8 mouse cellular contexts compared by ENCODE assay signal in the genomic region with DNA sequence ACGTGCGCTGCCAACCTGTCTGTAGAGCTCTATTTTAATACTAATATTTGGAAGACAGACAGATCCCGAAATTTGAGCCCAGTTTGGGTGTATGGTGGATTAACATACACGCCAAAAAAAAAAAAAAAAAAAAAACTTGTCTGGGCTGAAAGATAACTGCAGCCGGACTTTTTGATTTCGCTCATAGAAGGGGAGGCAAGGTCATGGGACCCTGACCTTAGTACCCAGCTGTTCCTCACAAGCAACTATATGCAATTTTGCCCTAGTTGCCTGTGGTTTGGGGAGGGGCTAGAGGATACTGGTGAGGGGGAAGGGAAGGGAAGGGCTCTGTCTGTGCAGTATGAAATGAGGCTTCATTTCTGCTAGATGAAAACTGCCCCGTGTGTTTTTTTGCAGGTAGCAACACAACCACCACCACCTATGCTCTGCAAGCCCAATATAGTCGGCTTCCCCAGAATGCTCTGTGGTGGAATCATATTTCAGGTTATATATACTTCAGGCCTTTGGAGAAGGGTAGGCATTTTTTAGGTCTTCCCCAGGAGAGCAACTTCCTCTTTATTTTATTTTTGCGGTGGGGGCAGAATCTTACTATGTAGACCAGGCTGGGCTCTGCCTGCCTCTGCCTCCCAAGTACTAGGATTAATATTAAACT. TPM values are rescaled to one million over a fixed set of nuclear protein-coding genes. Genes with fewer than 3 reads are reported as not detected.
DNase-seq lines count a peak whose midpoint lies in the region; ATAC-seq and TF ChIP-seq lines count a peak whose summit lies in the region.

No protein-coding gene starts in this region.

- 0 out of 2 replicates have a peak, but pooled peaks have one; percentile 46 for TF ChIP-seq EP300 in liver, embryonic 14.5 days (IDR thresholded peaks at IDR 0.05; ENCODE audit: low read depth)

- peak overlapping the region; percentile 83 for H3K9ac ChIP-seq in liver, embryonic 14.5 days (replicated peaks)

- H3K4me3 ChIP-seq in cerebellum, adult 2 months (replicated peaks; ENCODE audit: insufficient read depth, low read depth, low read length) = peak overlapping the region; percentile 59
- H3K4me3 ChIP-seq in thymus, adult 2 months (ENCODE audit: control insufficient read depth, insufficient read depth, low read length) = no peak overlapping the region
- H3K4me3 ChIP-seq in liver, embryonic 14.5 days (ENCODE audit: insufficient read depth in 1 of 2, low read depth in 2 of 2, low read length in 2 of 2) = peak overlapping the region; percentile 89 to 96

- peaks cover 15% of the 10 kb centered on the region for H3K4me1 ChIP-seq in cerebellum, adult 2 months (ENCODE audit: control insufficient read depth, insufficient read depth, low read length)
- peaks cover 34% of the 10 kb centered on the region for H3K4me1 ChIP-seq in thymus, adult 2 months (replicated peaks; ENCODE audit: control insufficient read depth, insufficient read depth, low read length)
- peaks cover 28 to 31% of the 10 kb centered on the region in 2 experiments for H3K4me1 ChIP-seq in liver, embryonic 14.5 days (replicated peaks; ENCODE audit: control insufficient read depth in 2 of 2, insufficient read depth in 2 of 2, low read length in 1 of 2)

- H3K36me3 ChIP-seq in thymus, adult 2 months (ENCODE audit: control insufficient read depth, insufficient read depth, low read length) = no peaks in the 10 kb centered on the region
- no peaks in the 10 kb centered on the region; the same call in 1 of the 2 replicates for H3K36me3 ChIP-seq in liver, embryonic 14.5 days (replicated peaks; ENCODE audit: control insufficient read depth, insufficient read depth, low read depth)

- no peaks in the 10 kb centered on the region for H3K27me3 ChIP-seq in cerebellum, adult 2 months (ENCODE audit: control insufficient read depth, insufficient read depth, low read length)
- no peaks in the 10 kb centered on the region for H3K27me3 ChIP-seq in thymus, adult 2 months (ENCODE audit: control insufficient read depth, insufficient read depth, low read length)
- H3K27me3 ChIP-seq in liver, embryonic 14.5 days (ENCODE audit: control insufficient read depth, insufficient read depth, low read length) = no peaks in the 10 kb centered on the region

- no peak for TF ChIP-seq POLR2A in cerebellum, adult 2 months (IDR thresholded peaks at IDR 0.05; ENCODE audit: borderline replicate concordance, insufficient read depth, low read length)
- TF ChIP-seq POLR2A in thymus, adult 2 months (IDR thresholded peaks at IDR 0.05; ENCODE audit: control insufficient read depth, extremely low read depth, insufficient read depth, low read length, poor library complexity) = no peak

- no peak for ATAC-seq in liver, embryonic 14.5 days (ENCODE audit: insufficient read depth)

- no peaks in the 10 kb centered on the region for H3K9me3 ChIP-seq in liver, embryonic 14.5 days (ENCODE audit: control insufficient read depth, low read length)

- H3K27ac ChIP-seq in cerebellum, adult 2 months (ENCODE audit: insufficient read depth, low read length) = peak overlapping the region; percentile 18; the same call in 1 of the 2 replicates
- H3K27ac ChIP-seq in thymus, adult 2 months (ENCODE audit: control insufficient read depth, insufficient read depth, low read length) = peak overlapping the region; percentile 85
- H3K27ac ChIP-seq in liver, embryonic 14.5 days = peak overlapping the region; percentile 92

- 65% methylated on average over 9 of the region's 9 CpGs for WGBS in cerebellum, adult 2 months
- 24% methylated on average over 9 of the region's 9 CpGs for WGBS in thymus, adult 2 months
- 14% methylated on average over 9 of the region's 9 CpGs for WGBS in liver, embryonic 14.5 days (ENCODE audit: insufficient replicate concordance)

- TF ChIP-seq CTCF in cerebellum, adult 2 months (IDR thresholded peaks at IDR 0.05; ENCODE audit: borderline replicate concordance, insufficient read depth, low read depth, low read length) = no peak
- TF ChIP-seq CTCF in thymus, adult 2 months (IDR thresholded peaks at IDR 0.05; ENCODE audit: borderline replicate concordance, control insufficient read depth, extremely low read depth, insufficient read depth, low read length, poor library complexity) = no peak
- TF ChIP-seq CTCF in liver, embryonic 14.5 days (IDR thresholded peaks at IDR 0.05; ENCODE audit: low read depth) = no peak

- H3K4me2 ChIP-seq in liver, embryonic 14.5 days (ENCODE audit: low read depth) = peak overlapping the region; percentile 83

- no peak for DNase-seq in cerebellum, adult 2 months
- no peak for DNase-seq in cerebellum, postnatal 36 days
- peak; percentile 56 for DNase-seq in thymus, adult 2 months
- DNase-seq in thymus, postnatal 4 days = no peak
- peak in 2 of 3 experiments; percentile 41 to 42 for DNase-seq in liver, embryonic 14.5 days (ENCODE audit: low read depth in 3 of 3, low spot score in 3 of 3)
- DNase-seq in adipocyte (ENCODE audit: low spot score) = no peak
- DNase-seq in right cerebral cortex, postnatal 4 days = no peak
- no peak for DNase-seq in kidney, postnatal 36 days

RNA-seq across cellular contexts. Expression of a gene that starts 0.5 kb away (rescaled TPM):
- polyA plus RNA-seq in cerebellum, adult 2 months (2012; rRNA removed) = 38.3 and 46.7 TPM in 2 replicates
- polyA plus RNA-seq in thymus, adult 2 months (2012; rRNA removed) = 110 and 135 TPM in 2 replicates
- 12.7 and 14.3 TPM in 2 replicates for polyA plus RNA-seq in liver, embryonic 14.5 days (2012; rRNA removed)
- 15.6 and 17.0 TPM in 2 replicates for polyA plus RNA-seq in liver, embryonic 14.5 days (2014; fragmentation: Nextera tagmentation; extraction: Ambion mirVana)

RNA-seq across cellular contexts. Expression of a gene that starts 7.5 kb away (rescaled TPM):
- 119 and 123 TPM in 2 replicates for polyA plus RNA-seq in cerebellum, adult 2 months (2012; rRNA removed)
- 138 and 151 TPM in 2 replicates for polyA plus RNA-seq in thymus, adult 2 months (2012; rRNA removed)
- 12.9 and 16.2 TPM in 2 replicates for polyA plus RNA-seq in liver, embryonic 14.5 days (2012; rRNA removed)
- 18.3 and 20.2 TPM in 2 replicates for polyA plus RNA-seq in liver, embryonic 14.5 days (2014; fragmentation: Nextera tagmentation; extraction: Ambion mirVana)

RNA-seq across cellular contexts. Expression of a gene that starts 7.6 kb away (rescaled TPM):
- polyA plus RNA-seq in cerebellum, adult 2 months (2012; rRNA removed) = 78.3 and 83.6 TPM in 2 replicates
- polyA plus RNA-seq in thymus, adult 2 months (2012; rRNA removed) = 91.4 and 120 TPM in 2 replicates
- polyA plus RNA-seq in liver, embryonic 14.5 days (2012; rRNA removed) = 25.8 and 36.4 TPM in 2 replicates
- 10.0 and 10.6 TPM in 2 replicates for polyA plus RNA-seq in liver, embryonic 14.5 days (2014; fragmentation: Nextera tagmentation; extraction: Ambion mirVana)

RNA-seq across cellular contexts. Expression of a gene that starts 13.2 kb away (rescaled TPM):
- polyA plus RNA-seq in cerebellum, adult 2 months (2012; rRNA removed) = 355 and 364 TPM in 2 replicates
- polyA plus RNA-seq in thymus, adult 2 months (2012; rRNA removed) = 316 and 338 TPM in 2 replicates
- 47.3 and 54.1 TPM in 2 replicates for polyA plus RNA-seq in liver, embryonic 14.5 days (2012; rRNA removed)
- 35.0 and 42.1 TPM in 2 replicates for polyA plus RNA-seq in liver, embryonic 14.5 days (2014; fragmentation: Nextera tagmentation; extraction: Ambion mirVana)

RNA-seq across cellular contexts. Expression of a gene that starts 36.1 kb away (rescaled TPM):
- 105 and 117 TPM in 2 replicates for polyA plus RNA-seq in cerebellum, adult 2 months (2012; rRNA removed)
- polyA plus RNA-seq in thymus, adult 2 months (2012; rRNA removed) = 220 and 266 TPM in 2 replicates
- polyA plus RNA-seq in liver, embryonic 14.5 days (2012; rRNA removed) = 29.3 and 35.1 TPM in 2 replicates
- 24.2 and 27.1 TPM in 2 replicates for polyA plus RNA-seq in liver, embryonic 14.5 days (2014; fragmentation: Nextera tagmentation; extraction: Ambion mirVana)

Comparison
In these comparisons a context has a peak if more than half of its experiments do, and no peak if none do; other contexts are left out.
1. DNase-seq: peak in thymus, adult 2 months (single experiment) and liver, embryonic 14.5 days (2 of 3); none in cerebellum, adult 2 months (0 of 2), cerebellum, postnatal 36 days (0 of 2), thymus, postnatal 4 days (single experiment), adipocyte (single experiment), right cerebral cortex, postnatal 4 days (single experiment) and kidney, postnatal 36 days (0 of 2).
2. H3K27ac ChIP-seq: peak in every context shown above with its lines; median percentile 92 in liver, embryonic 14.5 days; 85 in thymus, adult 2 months; 18 in cerebellum, adult 2 months.